Mouse (Mus musculus) intestine, embryonic 16.5 days (tissue): ENCODE measurements around the gene Zbtb22. TPM values are rescaled to one million over a fixed set of nuclear protein-coding genes. Genes with fewer than 3 reads are reported as not detected.

Experiments used
- ATAC-seq: fragments of 200-750 bp; cut with Nextera tagmentation; 2 replicates; pipeline ENCODE4 v1.8.0; 2017; ENCODE audit warnings: moderate TSS enrichment, moderate library complexity
- H3K27ac ChIP-seq: fragments of 300-500 bp; sonication (generic); 2 replicates; pipeline ENCODE4 v1.5.1; 2014; ENCODE audit warnings: mild to moderate bottlenecking, low read length
- H3K27me3 ChIP-seq: fragments of 300-500 bp; sonication (generic); replicated peaks from 2 replicates; pipeline ENCODE4 v1.6.1; 2014; ENCODE audit warnings: low read length, control low read depth, mixed read lengths; ENCODE audit not compliant: control insufficient read depth, insufficient read depth
- H3K36me3 ChIP-seq: fragments of 300-500 bp; sonication (generic); 2 replicates; pipeline ENCODE4 v1.6.1; 2014; ENCODE audit warnings: low read length, control low read depth; ENCODE audit not compliant: control insufficient read depth, insufficient read depth
- H3K4me1 ChIP-seq: fragments of 300-500 bp; sonication (generic); 2 replicates; pipeline ENCODE4 v1.6.1; 2014; ENCODE audit warnings: low read length, control low read depth, mixed read lengths; ENCODE audit not compliant: control insufficient read depth, insufficient read depth
- H3K4me2 ChIP-seq: fragments of 300-500 bp; sonication (generic); 2 replicates; pipeline ENCODE4 v1.6.1; 2014; ENCODE audit warnings: low read depth, low read length, control low read depth
- H3K4me3 ChIP-seq: fragments of 300-500 bp; sonication (generic); 2 replicates; pipeline ENCODE4 v1.5.1; 2014; ENCODE audit warnings: mild to moderate bottlenecking, low read length
- H3K9ac ChIP-seq: fragments of 300-500 bp; sonication (generic); 2 replicates; pipeline ENCODE4 v1.6.1; 2014; ENCODE audit warnings: low read depth, low read length
- H3K9me3 ChIP-seq: fragments of 300-500 bp; sonication (generic); 2 replicates; pipeline ENCODE4 v1.6.1; 2016; ENCODE audit warnings: low read length, control low read depth; ENCODE audit not compliant: control insufficient read depth
- WGBS: fragments of 180-500 bp; shearing (Covaris S2); extraction: QIAGEN DNeasy Blood & Tissue Kit; methylation state at CpG from one replicate; pipeline ENCODE4 v1.1.7; 2014; 5-methylcytosine and 5-hydroxymethylcytosine counted together
- polyA plus RNA-seq: library from polyadenylated mRNA; unstranded; fragments of >200 nt; fragmentation: Nextera tagmentation; extraction: Ambion mirVana; gene quantifications from 2 replicates; pipeline ENCODE4 v1.2.1, GENCODE M21; 2015

The Zbtb22 gene
- polyA plus RNA-seq, 1 experiment from 2014 or later: 15.0 TPM

DNA sequence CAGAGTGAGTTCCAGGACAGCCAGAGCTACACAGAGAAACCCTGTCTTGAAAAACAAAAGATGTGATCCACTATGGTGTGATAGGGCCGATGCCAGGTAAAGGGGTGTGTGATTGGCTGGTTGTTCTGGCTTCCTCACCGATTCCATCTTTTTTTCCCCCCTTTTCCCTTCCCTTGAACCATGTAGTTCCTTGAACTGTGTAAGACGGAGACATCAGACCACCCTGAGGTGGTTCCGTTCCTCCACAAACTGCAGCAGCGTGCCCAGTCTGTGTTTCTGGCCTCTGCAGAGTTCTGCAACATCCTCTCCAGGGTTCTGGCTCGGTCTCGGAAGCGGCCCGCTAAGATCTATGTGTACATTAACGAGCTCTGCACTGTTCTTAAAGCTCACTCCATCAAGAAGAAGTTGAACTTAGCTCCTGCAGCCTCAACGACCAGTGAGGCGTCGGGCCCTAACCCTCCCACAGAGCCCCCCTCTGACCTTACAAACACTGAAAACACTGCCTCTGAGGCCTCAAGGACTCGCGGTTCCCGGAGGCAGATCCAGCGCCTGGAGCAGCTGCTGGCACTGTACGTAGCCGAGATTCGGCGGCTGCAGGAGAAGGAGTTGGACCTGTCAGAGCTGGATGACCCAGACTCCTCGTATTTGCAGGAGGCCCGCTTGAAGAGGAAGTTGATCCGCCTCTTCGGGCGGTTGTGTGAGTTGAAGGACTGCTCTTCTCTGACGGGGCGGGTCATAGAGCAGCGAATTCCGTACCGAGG is 4.5 kb upstream of the Zbtb22 start:
- H3K9ac ChIP-seq: no peak overlapping the region
- no peak overlapping the region for H3K4me2 ChIP-seq

DNA sequence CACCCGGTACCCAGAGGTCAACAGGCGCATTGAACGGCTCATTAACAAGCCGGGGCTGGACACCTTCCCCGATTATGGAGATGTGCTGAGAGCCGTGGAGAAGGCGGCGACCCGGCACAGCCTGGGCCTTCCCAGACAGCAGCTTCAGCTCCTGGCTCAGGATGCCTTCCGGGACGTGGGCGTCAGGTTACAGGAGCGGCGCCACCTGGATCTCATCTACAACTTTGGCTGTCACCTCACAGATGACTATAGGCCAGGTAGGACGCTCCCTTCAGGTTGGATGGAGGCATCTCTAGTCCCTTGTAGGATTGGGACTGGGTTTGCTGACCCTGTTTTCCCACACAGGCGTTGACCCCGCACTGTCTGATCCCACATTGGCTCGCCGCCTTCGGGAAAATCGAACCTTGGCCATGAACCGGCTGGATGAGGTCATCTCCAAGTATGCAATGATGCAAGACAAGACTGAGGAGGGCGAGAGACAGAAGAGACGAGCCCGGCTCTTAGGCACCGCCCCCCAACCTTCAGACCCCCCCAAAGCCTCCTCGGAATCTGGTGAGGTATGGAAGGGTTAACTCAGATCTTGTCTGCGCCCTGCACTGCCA is 3.8 kb upstream of the Zbtb22 start:
- Histone ChIP-seq H3K36me3 (peaks cover 23% of the 10 kb centered on the region), H3K4me3 (no peak overlapping the region), H3K27ac (no peak overlapping the region), H3K4me2 (no peak overlapping the region), H3K9ac (no peak overlapping the region), H3K27me3 (no peaks in the 10 kb centered on the region), H3K4me1 (peaks cover 20% of the 10 kb centered on the region), H3K9me3 (no peaks in the 10 kb centered on the region)
- no peak for ATAC-seq
- WGBS: 90% methylated on average over 28 of the region's 28 CpGs

More for the DNA sequence above, 4.5 kb upstream of the Zbtb22 start:
- WGBS: 90% methylated on average over 31 of the region's 31 CpGs
- H3K4me3 ChIP-seq: no peak overlapping the region
- no peaks in the 10 kb centered on the region for H3K27me3 ChIP-seq
- H3K36me3 ChIP-seq: peaks cover 23% of the 10 kb centered on the region
- H3K4me1 ChIP-seq: peaks cover 16% of the 10 kb centered on the region
- H3K27ac ChIP-seq: no peak overlapping the region
- ATAC-seq: no peak
- H3K9me3 ChIP-seq: no peaks in the 10 kb centered on the region

DNA sequence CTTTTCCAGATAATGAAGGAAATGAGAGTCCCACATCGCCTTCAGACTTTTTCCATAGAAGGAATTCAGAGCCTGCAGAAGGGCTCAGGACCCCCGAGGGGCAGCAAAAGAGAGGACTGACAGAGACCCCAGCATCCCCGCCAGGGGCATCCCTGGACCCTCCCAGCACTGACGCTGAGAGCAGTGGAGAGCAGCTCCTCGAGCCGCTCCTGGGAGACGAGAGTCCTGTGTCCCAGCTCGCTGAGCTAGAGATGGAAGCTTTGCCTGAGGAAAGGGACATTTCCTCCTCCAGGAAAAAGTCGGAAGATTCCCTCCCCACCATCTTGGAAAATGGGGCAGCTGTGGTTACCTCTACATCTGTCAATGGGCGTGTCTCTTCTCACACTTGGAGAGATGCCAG is 2.4 kb upstream of the Zbtb22 start:
- Histone ChIP-seq H3K4me1 (peaks cover 22% of the 10 kb centered on the region), H3K27me3 (no peaks in the 10 kb centered on the region), H3K27ac (no peak overlapping the region), H3K4me2 (no peak overlapping the region), H3K9ac (no peak overlapping the region), H3K4me3 (no peak overlapping the region), H3K36me3 (peaks cover 29% of the 10 kb centered on the region), H3K9me3 (no peaks in the 10 kb centered on the region)
- WGBS: 89% methylated on average over 10 of the region's 10 CpGs
- ATAC-seq: no peak

DNA sequence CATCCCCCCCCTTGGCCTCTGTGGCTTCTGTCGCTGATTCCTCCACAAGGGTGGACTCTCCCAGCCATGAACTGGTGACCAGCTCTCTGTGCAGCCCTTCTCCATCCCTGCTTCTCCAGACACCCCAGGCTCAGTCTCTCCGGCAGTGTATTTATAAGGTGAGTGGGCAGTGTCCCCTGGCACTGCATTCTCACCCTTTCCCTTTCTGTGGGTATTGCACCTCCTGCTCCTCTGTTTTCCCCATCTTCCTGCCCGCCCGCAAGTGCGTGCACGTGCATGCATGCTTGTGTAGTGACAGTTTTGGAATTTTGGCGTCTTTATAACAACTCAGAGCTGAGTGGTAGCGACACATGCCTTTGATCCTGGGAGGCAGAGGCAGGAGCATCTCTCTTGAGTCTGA is 1.8 kb upstream of the Zbtb22 start:
- WGBS: 92% methylated on average over 8 of the region's 8 CpGs
- H3K9ac ChIP-seq: no peak overlapping the region
- H3K4me1 ChIP-seq: peaks cover 29% of the 10 kb centered on the region
- H3K36me3 ChIP-seq: peaks cover 29% of the 10 kb centered on the region
- H3K4me2 ChIP-seq: no peak overlapping the region
- no peak overlapping the region for H3K4me3 ChIP-seq
- H3K27ac ChIP-seq: no peak overlapping the region
- no peaks in the 10 kb centered on the region for H3K9me3 ChIP-seq
- no peaks in the 10 kb centered on the region for H3K27me3 ChIP-seq
- ATAC-seq: no peak

DNA sequence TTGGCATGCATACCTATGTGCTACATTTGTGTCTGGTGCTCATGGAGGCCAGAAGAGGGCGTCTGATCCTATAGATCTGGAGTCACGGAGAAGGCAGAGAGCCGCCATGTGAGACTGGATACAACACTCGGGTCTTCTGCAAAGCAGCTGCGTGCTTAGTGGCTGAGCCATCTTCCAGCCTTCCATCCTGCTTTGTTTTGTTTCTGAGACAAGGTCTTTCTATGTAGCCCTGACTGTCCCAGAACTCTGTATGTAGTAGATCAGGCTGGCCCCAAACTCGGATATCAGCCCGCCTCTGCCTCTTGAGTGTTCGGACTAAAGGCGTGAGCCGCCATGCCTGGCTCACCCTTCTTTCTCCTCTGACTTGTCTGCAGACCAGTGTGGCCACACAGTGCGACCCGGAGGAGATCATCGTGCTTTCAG is 724 bp upstream of the Zbtb22 start:
- no peak overlapping the region for H3K9ac ChIP-seq
- peaks cover 29% of the 10 kb centered on the region for H3K36me3 ChIP-seq
- H3K27me3 ChIP-seq: no peaks in the 10 kb centered on the region
- no peak overlapping the region for H3K27ac ChIP-seq
- ATAC-seq: no peak
- peak overlapping the region; percentile 42 for H3K4me2 ChIP-seq
- peaks cover 32% of the 10 kb centered on the region for H3K4me1 ChIP-seq
- 70% methylated on average over 13 of the region's 13 CpGs for WGBS
- no peaks in the 10 kb centered on the region for H3K9me3 ChIP-seq
- 0 out of 2 replicates have a peak overlapping the region, but pooled peaks have one; percentile 57 for H3K4me3 ChIP-seq

DNA sequence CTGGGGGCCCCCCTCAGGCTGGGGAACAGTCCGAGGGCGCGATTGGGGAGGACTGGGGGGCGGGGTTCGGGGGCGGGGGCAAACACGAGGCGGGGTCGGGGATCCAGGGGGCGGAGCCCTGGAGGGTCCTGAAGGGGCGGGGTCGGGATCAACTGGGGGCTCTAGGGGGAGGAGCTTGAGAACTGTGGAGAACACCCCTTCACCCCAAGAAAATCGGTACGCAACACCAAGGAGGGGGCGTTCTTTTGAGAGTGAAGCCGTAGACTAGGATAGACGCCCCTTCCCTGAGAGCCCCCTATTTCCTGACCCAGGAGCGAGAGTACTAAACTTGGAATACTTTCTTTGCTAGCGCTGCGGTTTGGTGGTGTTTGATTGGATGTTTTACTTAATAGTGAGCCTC is 590 bp downstream of the Zbtb22 start:
- peak overlapping the region; percentile 78 for H3K27ac ChIP-seq
- under 1% methylated on average over 19 of the region's 20 CpGs for WGBS
- H3K9me3 ChIP-seq: no peaks in the 10 kb centered on the region
- H3K36me3 ChIP-seq: peaks cover 26% of the 10 kb centered on the region
- peak overlapping the region; percentile 57 for H3K4me3 ChIP-seq
- H3K4me2 ChIP-seq: peak overlapping the region; percentile 66
- ATAC-seq: peak; percentile 9; the same call in 1 of the 2 replicates
- H3K4me1 ChIP-seq: peaks cover 24% of the 10 kb centered on the region
- no peaks in the 10 kb centered on the region for H3K27me3 ChIP-seq
- H3K9ac ChIP-seq: peak overlapping the region; percentile 71

DNA sequence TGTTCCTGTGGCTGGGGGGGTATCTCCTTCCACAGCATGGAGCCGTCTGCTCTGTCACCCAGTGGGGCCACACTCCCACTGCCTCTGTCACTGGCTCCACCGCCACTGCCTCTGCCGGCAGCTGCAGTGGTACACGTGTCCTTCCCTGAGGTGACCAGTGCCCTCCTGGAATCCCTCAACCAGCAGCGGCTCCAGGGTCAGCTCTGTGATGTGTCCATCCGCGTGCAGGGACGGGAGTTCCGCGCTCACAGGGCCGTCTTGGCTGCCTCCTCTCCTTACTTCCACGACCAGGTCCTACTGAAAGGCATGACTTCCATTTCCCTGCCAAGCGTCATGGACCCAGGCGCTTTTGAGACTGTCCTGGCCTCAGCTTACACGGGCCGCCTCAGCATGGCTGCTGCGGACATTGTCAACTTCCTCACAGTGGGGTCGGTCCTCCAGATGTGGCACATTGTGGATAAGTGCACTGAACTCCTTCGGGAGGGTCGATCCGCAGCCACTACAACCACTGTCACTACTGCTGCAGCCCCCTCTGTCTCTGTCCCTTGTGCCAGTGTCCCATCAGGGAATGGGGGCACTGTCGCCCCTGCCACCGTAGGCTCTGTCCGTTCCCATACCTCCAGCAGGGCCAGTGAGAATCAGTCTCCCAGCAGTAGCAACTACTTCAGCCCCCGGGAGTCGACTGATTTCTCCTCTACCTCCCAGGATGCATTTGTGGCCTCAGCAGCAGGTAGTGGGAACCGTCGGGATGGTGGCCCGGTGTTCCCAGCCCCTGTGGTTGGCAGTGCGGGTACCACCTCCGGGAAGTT is 1.3 kb downstream of the Zbtb22 start:
- Histone ChIP-seq H3K4me3 (peak overlapping the region; percentile 57), H3K27me3 (no peaks in the 10 kb centered on the region), H3K9me3 (no peaks in the 10 kb centered on the region), H3K27ac (no peak overlapping the region), H3K4me2 (peak overlapping the region; percentile 66), H3K4me1 (peaks cover 24% of the 10 kb centered on the region), H3K36me3 (peaks cover 18% of the 10 kb centered on the region), H3K9ac (peak overlapping the region; percentile 71)
- ATAC-seq: no peak
- WGBS: 75% methylated on average over 31 of the region's 31 CpGs

DNA sequence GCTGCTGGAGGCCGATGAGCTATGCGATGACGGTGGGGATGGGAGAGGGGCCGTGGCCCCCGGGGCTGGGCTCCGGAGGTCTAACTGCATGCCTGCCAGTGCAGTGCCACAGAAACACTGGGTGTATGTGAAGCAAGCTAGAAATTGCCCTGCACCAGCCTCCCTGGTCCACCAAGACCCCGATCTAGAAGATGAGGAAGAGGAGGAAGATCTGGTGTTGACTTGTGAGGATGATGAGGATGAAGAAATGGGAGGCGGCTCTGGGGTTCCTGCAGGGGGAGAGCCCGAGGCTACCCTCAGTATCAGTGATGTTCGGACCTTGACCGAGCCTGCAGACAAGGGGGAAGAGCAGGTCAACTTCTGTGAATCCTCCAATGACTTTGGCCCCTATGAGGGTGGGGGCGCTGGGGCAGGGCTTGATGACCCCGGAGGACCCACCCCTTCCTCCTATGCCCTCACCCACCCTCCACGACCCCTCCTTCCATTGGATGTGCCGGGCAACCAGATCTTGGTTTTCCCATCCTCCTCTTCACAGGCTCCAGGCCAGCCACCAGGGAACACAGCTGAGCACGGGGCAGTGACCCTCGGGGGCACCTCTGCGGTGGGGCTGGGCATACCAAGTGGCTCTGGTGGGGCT is 2.1 kb downstream of the Zbtb22 start:
- no peak overlapping the region for H3K4me2 ChIP-seq
- peaks cover 24% of the 10 kb centered on the region for H3K4me1 ChIP-seq
- no peak for ATAC-seq
- H3K9ac ChIP-seq: no peak overlapping the region
- peaks cover 17% of the 10 kb centered on the region for H3K36me3 ChIP-seq
- WGBS: 83% methylated on average over 18 of the region's 18 CpGs
- H3K27me3 ChIP-seq: no peaks in the 10 kb centered on the region
- no peak overlapping the region for H3K4me3 ChIP-seq
- no peaks in the 10 kb centered on the region for H3K9me3 ChIP-seq
- H3K27ac ChIP-seq: no peak overlapping the region
